Mouse (Mus musculus) thymus, postnatal 36 days (tissue): ENCODE results near the gene Gpx3.

Source experiments
- DNase-seq, 2 experiments: peaks; one replicate each; pipeline ENCODE4 v3.0.0; 2022; ENCODE audit warnings: mixed read lengths in 2 of 2

The Gpx3 gene

GRCm38 (mm10) chr11:54912503-54913316 is 10.5 kb downstream of the Gpx3 start:
- no peak for DNase-seq

GRCm38 (mm10) chr11:54913841-54914240 is 11.6 kb downstream of the Gpx3 start:
- no peak for DNase-seq

- DNase-seq, result no peak
Observed at GRCm38 (mm10) chr11:54917461-54917860, 15.2 kb downstream of the Gpx3 start.

- no peak for DNase-seq
Observed at GRCm38 (mm10) chr11:54918273-54918672, 16.0 kb downstream of the Gpx3 start.

GRCm38 (mm10) chr11:54920127-54920972 is 18.1 kb downstream of the Gpx3 start:
- no peak for DNase-seq

GRCm38 (mm10) chr11:54920973-54921580 is 18.8 kb downstream of the Gpx3 start:
- no peak for DNase-seq

- DNase-seq, result no peak
Observed at GRCm38 (mm10) chr11:54921798-54922197, 19.5 kb downstream of the Gpx3 start.

GRCm38 (mm10) chr11:54922488-54922887 is 20.2 kb downstream of the Gpx3 start:
- DNase-seq, result no peak

- DNase-seq, result no peak
Observed at GRCm38 (mm10) chr11:54924145-54924544, 21.9 kb downstream of the Gpx3 start.

- DNase-seq, result peak; percentile 54 to 58
Observed at GRCm38 (mm10) chr11:54927346-54928140, 25.3 kb downstream of the Gpx3 start.

GRCm38 (mm10) chr11:54928219-54928618 is 26.0 kb downstream of the Gpx3 start:
- DNase-seq, result no peak

GRCm38 (mm10) chr11:54928886-54929285 is 26.6 kb downstream of the Gpx3 start:
- DNase-seq, result no peak

GRCm38 (mm10) chr11:54929290-54929689 is 27.0 kb downstream of the Gpx3 start:
- no peak for DNase-seq

- DNase-seq, result no peak
Observed at GRCm38 (mm10) chr11:54929744-54930143, 27.5 kb downstream of the Gpx3 start.

GRCm38 (mm10) chr11:54930318-54930979 is 28.2 kb downstream of the Gpx3 start:
- peak; percentile 26 to 32 for DNase-seq

GRCm38 (mm10) chr11:54931405-54932093 is 29.3 kb downstream of the Gpx3 start:
- DNase-seq, result peak; percentile 60 to 72

GRCm38 (mm10) chr11:54932540-54932939 is 30.3 kb downstream of the Gpx3 start:
- DNase-seq, result no peak

- DNase-seq, result no peak
Observed at GRCm38 (mm10) chr11:54934198-54934597, 31.9 kb downstream of the Gpx3 start.

GRCm38 (mm10) chr11:54936035-54936770 is 34.0 kb downstream of the Gpx3 start:
- peak; percentile 20 to 34 for DNase-seq

- DNase-seq, result no peak
Observed at GRCm38 (mm10) chr11:54936771-54937140, 34.5 kb downstream of the Gpx3 start.

- DNase-seq, result no peak
Observed at GRCm38 (mm10) chr11:54939501-54939900, 37.2 kb downstream of the Gpx3 start.
